Mouse (Mus musculus) stomach, postnatal 0 days (tissue): ENCODE measurements around the gene Cldn8.

Experiments used
- CTCF ChIP-seq: IDR thresholded peaks from 2 replicates; pipeline ENCODE4 v1.5.1; 2016; ENCODE audit warnings: antibody characterized with exemption, low read depth, mild to moderate bottlenecking, moderate library complexity
- EP300 ChIP-seq: optimal IDR thresholded peaks from 2 replicates; pipeline ENCODE3; 2016; ENCODE audit warnings: antibody characterized with exemption

DNA sequence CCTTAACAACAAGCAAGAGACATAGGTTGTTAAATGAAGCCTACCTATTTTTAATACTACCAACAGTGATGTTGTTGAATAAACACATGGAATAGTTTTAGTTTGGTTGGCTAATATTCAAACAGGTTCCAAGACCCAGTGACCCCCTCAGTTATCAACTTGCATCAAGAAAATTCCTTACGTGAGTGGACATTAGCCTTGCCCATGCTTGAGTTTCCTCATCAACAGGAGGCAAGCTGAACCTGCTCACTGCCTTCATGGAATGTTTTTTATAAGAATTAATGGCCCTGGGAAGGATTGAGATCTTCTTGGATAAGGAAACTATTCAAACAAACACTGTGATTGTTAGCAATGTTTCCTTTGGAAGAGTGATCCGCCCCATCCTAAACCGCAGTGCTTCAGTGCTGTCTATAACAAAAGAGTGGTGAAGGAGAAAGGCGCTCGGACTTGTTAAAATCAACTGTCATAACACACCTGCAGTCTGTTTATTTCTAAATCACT, 10.0 kb upstream of the Cldn8 start:
- TF ChIP-seq CTCF, result no peak
- no peak for TF ChIP-seq EP300
